Mouse (Mus musculus) erythroblast, embryonic 14.5 days (primary cell): ENCODE measurements around the gene Zfp493. TPM values are rescaled to one million over a fixed set of nuclear protein-coding genes. Genes with fewer than 3 reads are reported as not detected.
"Not testable (repeated sequence)": the region's sequence is repeated elsewhere in the genome, so short reads cannot be mapped to it uniquely, and the experiment has no call there.

Source experiments
- H3K27me3 ChIP-seq: 2 replicates; pipeline ENCODE4 v1.6.1; 2012; ENCODE audit warnings: inconsistent platforms; ENCODE audit not compliant: control insufficient read depth
- H3K36me3 ChIP-seq: 2 replicates; pipeline ENCODE4 v1.6.1; 2012; ENCODE audit warnings: mild to moderate bottlenecking, inconsistent platforms; ENCODE audit not compliant: control insufficient read depth
- H3K4me1 ChIP-seq: 2 replicates; pipeline ENCODE4 v1.6.1; 2012; ENCODE audit warnings: inconsistent platforms; ENCODE audit not compliant: control insufficient read depth
- H3K4me3 ChIP-seq: replicated peaks from 2 replicates; pipeline ENCODE3; 2012; ENCODE audit warnings: moderate library complexity, mild to moderate bottlenecking, inconsistent platforms
- H3K9me3 ChIP-seq: 2 replicates; pipeline ENCODE4 v1.6.1; 2012; ENCODE audit warnings: low read length, inconsistent platforms, mixed read lengths; ENCODE audit not compliant: control insufficient read depth
- GATA1 ChIP-seq: IDR thresholded peaks from 2 replicates; pipeline ENCODE4 v1.6.1; 2012; ENCODE audit warnings: low read length, inconsistent platforms, mixed read lengths
- TAL1 ChIP-seq: IDR thresholded peaks from 3 replicates; pipeline ENCODE4 v1.6.1; 2012; ENCODE audit warnings: low read length, inconsistent platforms, mixed read lengths
- polyA plus RNA-seq: library from polyadenylated mRNA; stranded (reverse); fragments of >175 nt; gene quantifications from 2 replicates; pipeline ENCODE4 v1.2.3, GENCODE M21; 2012

The Zfp493 gene
- polyA plus RNA-seq, 1 experiment: not detected

- no peak for TF ChIP-seq TAL1
- no peaks in the 10 kb centered on the region for H3K9me3 ChIP-seq
Observed at GRCm38 (mm10) chr13:67791921-67792455, 12.5 kb downstream of the Zfp493 start.

GRCm38 (mm10) chr13:67798618-67799017 is 19.1 kb downstream of the Zfp493 start:
- Histone ChIP-seq H3K36me3 (no peaks in the 10 kb centered on the region), H3K4me3 (no peak overlapping the region), H3K4me1 (no peaks in the 10 kb centered on the region), H3K27me3 (no peaks in the 10 kb centered on the region), H3K9me3 (no peaks in the 10 kb centered on the region)
- no peak for TF ChIP-seq TAL1
- no peak for TF ChIP-seq GATA1

More at GRCm38 (mm10) chr13:67791921-67792455, 12.5 kb downstream of the Zfp493 start:
- no peak overlapping the region for H3K4me3 ChIP-seq
- no peaks in the 10 kb centered on the region for H3K27me3 ChIP-seq
- no peaks in the 10 kb centered on the region for H3K4me1 ChIP-seq
- H3K36me3 ChIP-seq: no peaks in the 10 kb centered on the region

GRCm38 (mm10) chr13:67799151-67799550 is 19.7 kb downstream of the Zfp493 start:
- H3K36me3 ChIP-seq, H3K27me3 ChIP-seq, H3K4me3 ChIP-seq, H3K4me1 ChIP-seq, H3K9me3 ChIP-seq: not testable (repeated sequence)

- Histone ChIP-seq H3K9me3 (peaks cover 4% of the 10 kb centered on the region), H3K4me3 (no peak overlapping the region), H3K27me3 (no peaks in the 10 kb centered on the region), H3K4me1 (peaks cover 2% of the 10 kb centered on the region), H3K36me3 (no peaks in the 10 kb centered on the region)
- TF ChIP-seq TAL1 (no peak), GATA1 (no peak)
Observed at GRCm38 (mm10) chr13:67811651-67812210, 32.2 kb downstream of the Zfp493 start.

GRCm38 (mm10) chr13:67812961-67813709 is 33.6 kb downstream of the Zfp493 start:
- Histone ChIP-seq H3K4me1 (peaks cover 2% of the 10 kb centered on the region), H3K4me3 (peak overlapping the region; percentile 67), H3K27me3 (no peaks in the 10 kb centered on the region), H3K36me3 (no peaks in the 10 kb centered on the region), H3K9me3 (peaks cover 7% of the 10 kb centered on the region)
- TF ChIP-seq TAL1: no peak
- no peak for TF ChIP-seq GATA1

GRCm38 (mm10) chr13:67813710-67814660 is 34.5 kb downstream of the Zfp493 start, which contains the start of gene Zfp273:
TSS of gene Zfp273 (plus strand) at chr13:67813740.
- Histone ChIP-seq H3K27me3 (no peaks in the 10 kb centered on the region), H3K36me3 (no peaks in the 10 kb centered on the region), H3K9me3 (peaks cover 12% of the 10 kb centered on the region), H3K4me3 (peak within 1 kb of the TSS; percentile 67), H3K4me1 (peaks cover 2% of the 10 kb centered on the region)
- TF ChIP-seq TAL1 (no peak), GATA1 (no peak)

GRCm38 (mm10) chr13:67818636-67819035 is 39.1 kb downstream of the Zfp493 start:
- H3K4me3 ChIP-seq: no peak overlapping the region
- H3K27me3 ChIP-seq: no peaks in the 10 kb centered on the region
- H3K9me3 ChIP-seq: peaks cover 17% of the 10 kb centered on the region
- no peak for TF ChIP-seq TAL1
- TF ChIP-seq GATA1: no peak
- H3K4me1 ChIP-seq: peaks cover 2% of the 10 kb centered on the region
- H3K36me3 ChIP-seq: no peaks in the 10 kb centered on the region; the same call in 1 of the 2 replicates

- Histone ChIP-seq H3K9me3 (peaks cover 3% of the 10 kb centered on the region; the same call in 1 of the 2 replicates), H3K4me1 (no peaks in the 10 kb centered on the region), H3K36me3 (no peaks in the 10 kb centered on the region), H3K27me3 (no peaks in the 10 kb centered on the region), H3K4me3 (peak within 1 kb of the TSS; percentile 53)
- TF ChIP-seq TAL1 (no peak), GATA1 (no peak)
Observed at GRCm38 (mm10) chr13:67830911-67831336, 51.4 kb downstream of the Zfp493 start, which contains the start of gene Gm10037. TSS of gene Gm10037 (plus strand) at chr13:67831106.

- not testable (repeated sequence) for H3K27me3 ChIP-seq, H3K4me1 ChIP-seq, H3K9me3 ChIP-seq, H3K36me3 ChIP-seq, H3K4me3 ChIP-seq
Observed at GRCm38 (mm10) chr13:67833137-67833536, 53.6 kb downstream of the Zfp493 start.

Other genes starting within 250 kb of the Zfp493 start
- 0.01 TPM in 1 of 2 replicates, not detected in the other for gene Zfp748, start 225.9 kb upstream of the Zfp493 start, polyA plus RNA-seq
- gene Zfp729b, start 170.0 kb upstream of the Zfp493 start, polyA plus RNA-seq: 0.01 TPM in 1 of 2 replicates, not detected in the other
- gene Gm49345, start 141.9 kb upstream of the Zfp493 start, polyA plus RNA-seq: not detected in 2 replicates
- gene Zfp729a, start 141.9 kb upstream of the Zfp493 start, polyA plus RNA-seq: under 0.01 and 0.01 TPM in 2 replicates
- 0.02 TPM in 1 of 2 replicates, not detected in the other for gene Zfp738, start 92.6 kb upstream of the Zfp493 start, polyA plus RNA-seq
- 0.03 TPM in 1 of 2 replicates, not detected in the other for gene Zfp65, start 50.5 kb upstream of the Zfp493 start, polyA plus RNA-seq
- gene Zfp85, start 24.5 kb upstream of the Zfp493 start, polyA plus RNA-seq: not detected in 2 replicates
- gene Zfp273, start 34.0 kb downstream of the Zfp493 start, polyA plus RNA-seq: not detected in 2 replicates
- not detected in 2 replicates for gene Gm10037, start 51.4 kb downstream of the Zfp493 start, polyA plus RNA-seq
- gene BC048507, start 83.6 kb downstream of the Zfp493 start, polyA plus RNA-seq: not detected in 2 replicates